Mouse (Mus musculus) limb, embryonic 15.5 days (tissue): ENCODE results near the gene Adra2a. TPM values are rescaled to one million over a fixed set of nuclear protein-coding genes. Genes with fewer than 3 reads are reported as not detected.
A peak's percentile ranks its signal among the peaks of the same experiment; 100 is the strongest.

ENCODE experiments used
- ATAC-seq: fragments of 200-750 bp; cut with Nextera tagmentation; 2 replicates; pipeline ENCODE4 v1.8.0; 2017; ENCODE audit warnings: low read depth, moderate TSS enrichment; ENCODE audit not compliant: insufficient number of reproducible peaks, low FRiP score, low TSS enrichment
- H3K27ac ChIP-seq: fragments of 300-500 bp; sonication (generic); 2 replicates; pipeline ENCODE4 v1.5.1; 2015; ENCODE audit warnings: moderate library complexity, mild to moderate bottlenecking, inconsistent platforms
- H3K27me3 ChIP-seq: fragments of 300-500 bp; sonication (generic); 2 replicates; pipeline ENCODE4 v1.6.1; 2015; ENCODE audit warnings: inconsistent platforms
- H3K36me3 ChIP-seq: fragments of 300-500 bp; sonication (generic); 2 replicates; pipeline ENCODE4 v1.6.1; 2015; ENCODE audit warnings: inconsistent platforms
- H3K4me1 ChIP-seq: fragments of 300-500 bp; sonication (generic); 2 replicates; pipeline ENCODE4 v1.6.1; 2015; ENCODE audit warnings: inconsistent platforms
- H3K4me2 ChIP-seq: fragments of 300-500 bp; sonication (generic); 2 replicates; pipeline ENCODE4 v1.6.1; 2015; ENCODE audit warnings: mild to moderate bottlenecking, inconsistent platforms
- H3K4me3 ChIP-seq: fragments of 300-500 bp; sonication (generic); 2 replicates; pipeline ENCODE4 v1.5.1; 2015; ENCODE audit warnings: mild to moderate bottlenecking, inconsistent platforms
- H3K9ac ChIP-seq: fragments of 300-500 bp; sonication (generic); 2 replicates; pipeline ENCODE4 v1.6.1; 2015; ENCODE audit warnings: inconsistent platforms
- H3K9me3 ChIP-seq: fragments of 300-500 bp; sonication (generic); 2 replicates; pipeline ENCODE4 v1.6.1; 2016; ENCODE audit warnings: inconsistent platforms
- WGBS: fragments of 180-500 bp; shearing (Covaris S2); methylation state at CpG from one replicate; pipeline ENCODE4 v1.1.7; 2015; 5-methylcytosine and 5-hydroxymethylcytosine counted together
- polyA plus RNA-seq: library from polyadenylated mRNA; unstranded; fragments of >200 nt; fragmentation: Nextera tagmentation; extraction: Ambion mirVana; gene quantifications from 2 replicates; pipeline ENCODE4 v1.2.1, GENCODE M21; 2015

Gene Adra2a
- polyA plus RNA-seq = 0.48 and 0.77 TPM in 2 replicates

GRCm38 (mm10) chr19:54043851-54044250 is at the start of gene Adra2a:
Adra2a (plus strand) TSS chr19:54044151.
- Histone ChIP-seq H3K9ac (peak within 1 kb of the TSS; percentile 28), H3K4me2 (peak within 1 kb of the TSS; percentile 99), H3K27ac (no peak within 1 kb of the TSS), H3K36me3 (no peaks in the 10 kb centered on the region), H3K27me3 (peaks cover 54% of the 10 kb centered on the region), H3K4me1 (peaks cover 37% of the 10 kb centered on the region), H3K9me3 (no peaks in the 10 kb centered on the region), H3K4me3 (peak within 1 kb of the TSS; percentile 53)
- 70% methylated on average over 5 of the region's 5 CpGs for WGBS
- ATAC-seq = no peak

GRCm38 (mm10) chr19:53994276-53994675 is 49.7 kb upstream of the Adra2a start:
- H3K9me3 ChIP-seq = no peaks in the 10 kb centered on the region
- WGBS = 78% methylated on average over 1 of the region's 1 CpGs

GRCm38 (mm10) chr19:54010973-54011372 is 33.0 kb upstream of the Adra2a start:
- H3K27ac ChIP-seq = no peak overlapping the region
- 0 out of 2 replicates have a peak, but pooled peaks cover 2% of the 10 kb centered on the region for H3K36me3 ChIP-seq
- H3K27me3 ChIP-seq = no peaks in the 10 kb centered on the region
- H3K4me3 ChIP-seq = no peak overlapping the region
- no peak overlapping the region for H3K9ac ChIP-seq
- no peak overlapping the region for H3K4me2 ChIP-seq
- no peaks in the 10 kb centered on the region for H3K9me3 ChIP-seq
- WGBS = 85% methylated on average over 4 of the region's 4 CpGs
- H3K4me1 ChIP-seq = no peaks in the 10 kb centered on the region
- no peak for ATAC-seq

More at GRCm38 (mm10) chr19:53994276-53994675, 49.7 kb upstream of the Adra2a start:
- no peaks in the 10 kb centered on the region for H3K4me1 ChIP-seq
- H3K4me2 ChIP-seq = no peak overlapping the region
- peaks cover 5% of the 10 kb centered on the region; the same call in 1 of the 2 replicates for H3K36me3 ChIP-seq
- no peak for ATAC-seq
- H3K27me3 ChIP-seq = no peaks in the 10 kb centered on the region
- no peak overlapping the region for H3K27ac ChIP-seq
- no peak overlapping the region for H3K4me3 ChIP-seq
- no peak overlapping the region for H3K9ac ChIP-seq

- 92% methylated on average over 5 of the region's 5 CpGs for WGBS
Measured at GRCm38 (mm10) chr19:54014999-54015398, 29.0 kb upstream of the Adra2a start.

GRCm38 (mm10) chr19:54015503-54015902 is 28.4 kb upstream of the Adra2a start:
- no peaks in the 10 kb centered on the region for H3K4me1 ChIP-seq
- 0 out of 2 replicates have a peak, but pooled peaks cover 2% of the 10 kb centered on the region for H3K36me3 ChIP-seq
- H3K27ac ChIP-seq = no peak overlapping the region
- H3K4me2 ChIP-seq = no peak overlapping the region
- no peaks in the 10 kb centered on the region for H3K27me3 ChIP-seq
- H3K9ac ChIP-seq = no peak overlapping the region
- no peak for ATAC-seq
- no peaks in the 10 kb centered on the region for H3K9me3 ChIP-seq
- H3K4me3 ChIP-seq = no peak overlapping the region
- 91% methylated on average over 5 of the region's 5 CpGs for WGBS

More at GRCm38 (mm10) chr19:54014999-54015398, 29.0 kb upstream of the Adra2a start:
- Histone ChIP-seq H3K4me3 (no peak overlapping the region), H3K27ac (no peak overlapping the region), H3K9me3 (no peaks in the 10 kb centered on the region), H3K27me3 (no peaks in the 10 kb centered on the region), H3K4me1 (no peaks in the 10 kb centered on the region), H3K36me3 (0 out of 2 replicates have a peak, but pooled peaks cover 2% of the 10 kb centered on the region), H3K9ac (no peak overlapping the region), H3K4me2 (no peak overlapping the region)
- no peak for ATAC-seq

GRCm38 (mm10) chr19:54035100-54035499 is 8.9 kb upstream of the Adra2a start:
- Histone ChIP-seq H3K27me3 (no peaks in the 10 kb centered on the region), H3K36me3 (peaks cover 23% of the 10 kb centered on the region), H3K4me1 (no peaks in the 10 kb centered on the region), H3K9ac (no peak overlapping the region), H3K4me3 (no peak overlapping the region), H3K4me2 (no peak overlapping the region), H3K27ac (no peak overlapping the region), H3K9me3 (no peaks in the 10 kb centered on the region)
- ATAC-seq = no peak
- whole genome bisulfite sequencing = 86% methylated on average over 6 of the region's 6 CpGs

GRCm38 (mm10) chr19:54039441-54039840 is 4.5 kb upstream of the Adra2a start:
- Histone ChIP-seq H3K27me3 (peaks cover 11% of the 10 kb centered on the region), H3K9me3 (no peaks in the 10 kb centered on the region), H3K4me3 (no peak overlapping the region), H3K4me1 (peaks cover under 1% of the 10 kb centered on the region; the same call in 1 of the 2 replicates), H3K4me2 (no peak overlapping the region), H3K27ac (no peak overlapping the region), H3K36me3 (peaks cover 12% of the 10 kb centered on the region), H3K9ac (no peak overlapping the region)
- no peak for ATAC-seq
- WGBS = 65% methylated on average over 7 of the region's 7 CpGs

- WGBS = 45% methylated on average over 4 of the region's 4 CpGs
- Histone ChIP-seq H3K4me1 (peaks cover 11% of the 10 kb centered on the region), H3K27ac (no peak overlapping the region), H3K27me3 (peaks cover 21% of the 10 kb centered on the region), H3K9me3 (no peaks in the 10 kb centered on the region), H3K4me2 (no peak overlapping the region), H3K9ac (no peak overlapping the region), H3K36me3 (peaks cover 6% of the 10 kb centered on the region; the same call in 1 of the 2 replicates), H3K4me3 (no peak overlapping the region)
- no peak for ATAC-seq
Measured at GRCm38 (mm10) chr19:54040356-54041028, 3.5 kb upstream of the Adra2a start.

- Histone ChIP-seq H3K9me3 (no peaks in the 10 kb centered on the region), H3K4me3 (no peak overlapping the region), H3K27ac (no peak overlapping the region), H3K4me1 (peaks cover 16% of the 10 kb centered on the region), H3K4me2 (no peak overlapping the region), H3K27me3 (peaks cover 26% of the 10 kb centered on the region), H3K36me3 (peaks cover 5% of the 10 kb centered on the region; the same call in 1 of the 2 replicates), H3K9ac (no peak overlapping the region)
- ATAC-seq = no peak
- 26% methylated on average over 5 of the region's 5 CpGs for WGBS
Measured at GRCm38 (mm10) chr19:54041029-54041367, 3.0 kb upstream of the Adra2a start.

GRCm38 (mm10) chr19:54044507-54045371 is 788 bp downstream of the Adra2a start:
- ATAC-seq = peak; percentile 70
- peaks cover 63% of the 10 kb centered on the region for H3K27me3 ChIP-seq
- H3K36me3 ChIP-seq = no peaks in the 10 kb centered on the region
- WGBS = under 1% methylated on average over 59 of the region's 59 CpGs
- H3K27ac ChIP-seq = no peak overlapping the region
- peak overlapping the region; percentile 53 for H3K4me3 ChIP-seq
- H3K9ac ChIP-seq = peak overlapping the region; percentile 28
- H3K4me1 ChIP-seq = peaks cover 37% of the 10 kb centered on the region
- no peaks in the 10 kb centered on the region for H3K9me3 ChIP-seq
- peak overlapping the region; percentile 99 for H3K4me2 ChIP-seq

- Histone ChIP-seq H3K27me3 (peaks cover 68% of the 10 kb centered on the region), H3K9ac (peak overlapping the region; percentile 28)
Measured at GRCm38 (mm10) chr19:54045412-54045811, 1.5 kb downstream of the Adra2a start.

More at GRCm38 (mm10) chr19:54045412-54045811, 1.5 kb downstream of the Adra2a start:
- ATAC-seq = no peak
- peak overlapping the region; percentile 99 for H3K4me2 ChIP-seq
- H3K4me3 ChIP-seq = peak overlapping the region; percentile 53
- H3K27ac ChIP-seq = no peak overlapping the region
- H3K4me1 ChIP-seq = peaks cover 37% of the 10 kb centered on the region
- no peaks in the 10 kb centered on the region for H3K36me3 ChIP-seq
- 1% methylated on average over 29 of the region's 29 CpGs for WGBS
- H3K9me3 ChIP-seq = no peaks in the 10 kb centered on the region
